9 mouse cellular contexts compared by ENCODE assay signal in the genomic region with DNA sequence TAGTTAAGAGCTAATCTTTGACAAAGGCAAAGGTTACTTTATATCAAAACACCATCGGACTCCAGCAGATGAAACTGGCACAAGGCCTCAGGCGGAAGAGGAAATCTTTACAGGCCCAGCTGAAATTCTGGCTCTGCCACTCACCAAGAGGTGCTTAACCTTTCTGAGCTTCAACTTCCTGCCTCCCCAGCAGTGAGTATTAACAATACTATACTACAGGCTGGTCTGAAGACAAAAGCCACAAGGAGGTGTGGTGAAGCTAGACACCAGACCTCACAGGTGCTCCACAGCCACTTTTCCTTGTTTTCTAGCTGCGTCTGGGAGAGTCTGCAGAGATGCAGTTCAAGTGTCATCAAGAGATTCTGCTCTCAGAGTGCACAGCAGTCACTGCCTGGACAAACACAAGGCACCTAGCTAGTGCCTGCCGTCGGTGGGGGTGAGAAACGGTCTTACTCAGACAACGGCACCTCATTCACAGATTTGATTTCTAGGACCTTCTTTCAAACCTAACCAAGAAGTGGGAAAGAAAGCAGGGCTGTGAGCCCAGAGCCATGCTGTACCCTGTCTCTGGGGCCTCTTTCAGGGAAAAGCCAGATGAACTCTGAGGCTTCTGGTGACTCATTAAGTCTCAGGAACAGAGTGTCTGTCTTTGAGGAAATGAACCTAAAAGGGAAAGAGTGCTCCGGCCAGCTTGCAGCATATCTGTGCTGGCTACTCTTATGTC. TPM values are rescaled to one million over a fixed set of nuclear protein-coding genes. Genes with fewer than 3 reads are reported as not detected.
A peak's percentile ranks its signal among the peaks of the same experiment; 100 is the strongest.
DNase-seq lines count a peak whose midpoint lies in the region; ATAC-seq and TF ChIP-seq lines count a peak whose summit lies in the region.
"Had no signal": no experiment of that assay in that cellular context is flagged by ENCODE, and none has a peak within 500 bp of the region (broad histone marks: within the 10 kb centered on the region; RNA-seq: fewer than 3 reads in every experiment).

No protein-coding gene starts in this region.

- no peak overlapping the region for H3K9ac ChIP-seq in hindbrain, embryonic 13.5 days
- H3K9ac ChIP-seq in lung, postnatal 0 days (replicated peaks; ENCODE audit: low read depth) = no peak overlapping the region
- H3K9ac ChIP-seq in midbrain, embryonic 15.5 days = no peak overlapping the region
- H3K9ac ChIP-seq: neural tube, embryonic 12.5 days had no signal

- TF ChIP-seq EP300 in lung, postnatal 0 days (IDR thresholded peaks at IDR 0.05) = no peak; the same call in 1 of the 2 replicates

- peaks cover 21% of the 10 kb centered on the region for H3K4me1 ChIP-seq in hindbrain, embryonic 10.5 days (replicated peaks)
- peaks cover 5% of the 10 kb centered on the region; the same call in 1 of the 2 replicates for H3K4me1 ChIP-seq in hindbrain, embryonic 13.5 days (replicated peaks)
- peaks cover 9% of the 10 kb centered on the region; the same call in 1 of the 2 replicates for H3K4me1 ChIP-seq in lung, postnatal 0 days (ENCODE audit: insufficient read depth, low read depth, low read length)
- H3K4me1 ChIP-seq in midbrain, embryonic 15.5 days = no peaks in the 10 kb centered on the region
- H3K4me1 ChIP-seq: neural tube, embryonic 12.5 days had no signal

- H3K9me3 ChIP-seq in hindbrain, embryonic 10.5 days = no peaks in the 10 kb centered on the region
- no peaks in the 10 kb centered on the region for H3K9me3 ChIP-seq in hindbrain, embryonic 13.5 days
- no peaks in the 10 kb centered on the region for H3K9me3 ChIP-seq in lung, postnatal 0 days (ENCODE audit: low read length)
- no peaks in the 10 kb centered on the region for H3K9me3 ChIP-seq in midbrain, embryonic 15.5 days
- H3K9me3 ChIP-seq: neural tube, embryonic 12.5 days had no signal

- no peak for TF ChIP-seq CTCF in lung, postnatal 0 days (IDR thresholded peaks at IDR 0.05)

- WGBS in hindbrain, embryonic 10.5 days = 75% methylated on average over 8 of the region's 8 CpGs
- 70% methylated on average over 8 of the region's 8 CpGs for WGBS in hindbrain, embryonic 13.5 days
- WGBS in lung, postnatal 0 days = 23% methylated on average over 8 of the region's 8 CpGs
- 68% methylated on average over 8 of the region's 8 CpGs for WGBS in midbrain, embryonic 15.5 days

- no peak for ATAC-seq in hindbrain, embryonic 13.5 days (ENCODE audit: low FRiP score)
- ATAC-seq in lung, postnatal 0 days = peak; percentile 86
- ATAC-seq in midbrain, embryonic 15.5 days (replicated peaks) = no peak

- H3K36me3 ChIP-seq in hindbrain, embryonic 10.5 days = peaks cover 14% of the 10 kb centered on the region
- peaks cover 13% of the 10 kb centered on the region for H3K36me3 ChIP-seq in hindbrain, embryonic 13.5 days
- peaks cover 7% of the 10 kb centered on the region; the same call in 1 of the 2 replicates for H3K36me3 ChIP-seq in lung, postnatal 0 days (ENCODE audit: insufficient read depth, low read length)
- no peaks in the 10 kb centered on the region for H3K36me3 ChIP-seq in midbrain, embryonic 15.5 days (replicated peaks)

- H3K27me3 ChIP-seq in hindbrain, embryonic 10.5 days (ENCODE audit: insufficient read depth, poor library complexity, severe bottlenecking) = no peaks in the 10 kb centered on the region
- no peaks in the 10 kb centered on the region for H3K27me3 ChIP-seq in hindbrain, embryonic 13.5 days
- no peaks in the 10 kb centered on the region for H3K27me3 ChIP-seq in lung, postnatal 0 days (replicated peaks; ENCODE audit: insufficient read depth, low read length)
- H3K27me3 ChIP-seq in midbrain, embryonic 15.5 days (replicated peaks) = no peaks in the 10 kb centered on the region
- H3K27me3 ChIP-seq: neural tube, embryonic 12.5 days had no signal

- 0 out of 2 replicates have a peak overlapping the region, but pooled peaks have one; percentile 2 for H3K27ac ChIP-seq in hindbrain, embryonic 10.5 days
- no peak overlapping the region for H3K27ac ChIP-seq in hindbrain, embryonic 13.5 days
- peak overlapping the region; percentile 62 for H3K27ac ChIP-seq in lung, postnatal 0 days (ENCODE audit: low read length)
- H3K27ac ChIP-seq in midbrain, embryonic 15.5 days = no peak overlapping the region
- H3K27ac ChIP-seq: neural tube, embryonic 12.5 days had no signal

- no peak for DNase-seq in hindbrain, embryonic 10.5 days (ENCODE audit: low spot score)
- DNase-seq in T-cell, adult 2 months (ENCODE audit: low spot score) = peak; percentile 54
- DNase-seq in induced T-regulatory cell, adult 2 months (ENCODE audit: low read depth) = peak; percentile 76
- peak; percentile 83 for DNase-seq in lung, postnatal 0 days (ENCODE audit: low spot score)
- no peak for DNase-seq in layer of hippocampus, adult 11-12 months (ENCODE audit: low spot score)
- no peak for DNase-seq in frontal cortex, postnatal 10 days (ENCODE audit: low spot score in 2 of 2)

- no peak overlapping the region for H3K4me2 ChIP-seq in hindbrain, embryonic 13.5 days
- no peak overlapping the region for H3K4me2 ChIP-seq in lung, postnatal 0 days (replicated peaks; ENCODE audit: low read depth, low read length)
- no peak overlapping the region for H3K4me2 ChIP-seq in midbrain, embryonic 15.5 days
- H3K4me2 ChIP-seq: neural tube, embryonic 12.5 days had no signal

- H3K4me3 ChIP-seq in hindbrain, embryonic 10.5 days = no peak overlapping the region
- H3K4me3 ChIP-seq in hindbrain, embryonic 13.5 days = no peak overlapping the region
- no peak overlapping the region for H3K4me3 ChIP-seq in lung, postnatal 0 days (ENCODE audit: low read depth, low read length)
- no peak overlapping the region for H3K4me3 ChIP-seq in midbrain, embryonic 15.5 days
- H3K4me3 ChIP-seq: neural tube, embryonic 12.5 days had no signal

RNA-seq across cellular contexts. Expression of gene Tbc1d14, which starts 18.8 kb away (rescaled TPM):
- 37.1 and 44.4 TPM in 2 replicates for polyA plus RNA-seq in hindbrain, embryonic 10.5 days (2016; fragmentation: Nextera tagmentation; extraction: Ambion mirVana)
- polyA plus RNA-seq in hindbrain, embryonic 13.5 days (2015; fragmentation: Nextera tagmentation; extraction: Ambion mirVana) = 68.1 and 70.1 TPM in 2 replicates
- polyA plus RNA-seq in lung, postnatal 0 days (2015; fragmentation: Nextera tagmentation; extraction: Ambion mirVana) = 13.8 and 15.0 TPM in 2 replicates
- 70.4 and 75.0 TPM in 2 replicates for polyA plus RNA-seq in midbrain, embryonic 15.5 days (2015; fragmentation: Nextera tagmentation; extraction: Ambion mirVana)

Comparison
In these comparisons a context has a peak if more than half of its experiments do, and no peak if none do; other contexts are left out.
1. H3K27ac ChIP-seq: peak in hindbrain, embryonic 10.5 days (single experiment) and lung, postnatal 0 days (single experiment); none in hindbrain, embryonic 13.5 days (single experiment) and midbrain, embryonic 15.5 days (single experiment).
2. DNase-seq: peak in T-cell, adult 2 months (single experiment), induced T-regulatory cell, adult 2 months (single experiment) and lung, postnatal 0 days (single experiment); none in hindbrain, embryonic 10.5 days (single experiment), layer of hippocampus, adult 11-12 months (single experiment) and frontal cortex, postnatal 10 days (0 of 2).